Comparison of ENCODE assay signal across 22 mouse cellular contexts in genomic region chr10:23092517-23092916, GRCm38 (mm10).
"Had no signal": no experiment of that assay in that cellular context is flagged by ENCODE, and none has a peak within 500 bp of the region (broad histone marks: within the 10 kb centered on the region; RNA-seq: fewer than 3 reads in every experiment).

No protein-coding gene starts in this region.

- H3K36me3 ChIP-seq: midbrain, embryonic 10.5 days; midbrain, embryonic 15.5 days; neural tube, embryonic 13.5 days; stomach, embryonic 15.5 days had no signal

- H3K4me1 ChIP-seq: megakaryocyte, embryonic 14.5 days; midbrain, embryonic 15.5 days; neural tube, embryonic 13.5 days; stomach, embryonic 15.5 days had no signal

- DNase-seq: kidney, adult 18-20 months; kidney, adult 9 months; kidney, postnatal 25 days; layer of hippocampus, adult 9-11 months; liver, postnatal 0 days; lung, embryonic 14.5 days; retina, postnatal 1 day; right cerebral cortex, postnatal 25 days; spleen, adult 18-20 months; thymus, postnatal 25 days had no signal

- H3K27ac ChIP-seq: kidney, postnatal 0 days; layer of hippocampus, adult 2 months; liver, embryonic 14.5 days; midbrain, embryonic 10.5 days; midbrain, embryonic 15.5 days; neural tube, embryonic 13.5 days; stomach, embryonic 15.5 days had no signal

- H3K27me3 ChIP-seq: megakaryocyte, embryonic 14.5 days; midbrain, embryonic 15.5 days; neural tube, embryonic 13.5 days; stomach, embryonic 15.5 days had no signal

- H3K9me3 ChIP-seq: midbrain, embryonic 10.5 days; midbrain, embryonic 15.5 days; neural tube, embryonic 13.5 days; stomach, embryonic 15.5 days had no signal

- H3K4me3 ChIP-seq: layer of hippocampus, adult 2 months; megakaryocyte, embryonic 14.5 days; midbrain, embryonic 10.5 days; midbrain, embryonic 15.5 days; myocyte; neural tube, embryonic 13.5 days; stomach, embryonic 15.5 days had no signal

- H3K4me2 ChIP-seq: liver, embryonic 11.5 days; lung, embryonic 14.5 days; midbrain, embryonic 15.5 days; neural tube, embryonic 13.5 days; stomach, embryonic 15.5 days had no signal

- H3K9ac ChIP-seq: liver, embryonic 14.5 days; liver, postnatal 0 days; lung, embryonic 14.5 days; midbrain, embryonic 15.5 days; neural tube, embryonic 13.5 days; stomach, embryonic 15.5 days had no signal

- ATAC-seq: intestine, embryonic 16.5 days; liver, postnatal 0 days; lung, postnatal 0 days; midbrain, embryonic 15.5 days had no signal
